ENCODE assay signal across 29 mouse cellular contexts in the genomic region with DNA sequence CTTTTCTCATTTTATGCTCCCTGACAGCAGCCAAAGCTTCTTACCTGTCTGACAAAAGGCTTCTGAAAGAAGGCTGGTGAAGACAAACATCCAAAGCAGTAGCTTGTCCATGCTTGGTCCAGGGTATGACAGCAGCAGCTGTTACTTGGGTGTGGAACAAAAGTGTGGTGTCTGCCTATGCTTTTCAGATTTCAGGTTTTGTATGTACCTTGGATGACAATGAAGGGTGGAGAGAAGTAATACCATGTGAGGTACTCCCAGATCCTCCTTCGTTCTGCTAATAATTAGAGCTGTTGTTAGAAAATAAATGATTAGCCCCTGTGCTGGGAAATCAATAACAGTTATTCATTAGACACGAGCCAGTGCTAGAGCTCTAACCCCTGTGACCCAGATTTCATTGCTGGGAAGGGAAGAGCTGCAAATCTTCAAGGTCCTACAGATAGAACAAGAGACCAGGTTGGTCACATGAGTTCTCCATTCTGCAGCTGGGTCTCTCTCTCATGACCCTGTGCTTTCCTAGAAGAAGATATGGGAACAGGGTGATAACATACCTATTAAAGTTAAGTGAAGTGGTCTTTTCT. TPM values are rescaled to one million over a fixed set of nuclear protein-coding genes. Genes with fewer than 3 reads are reported as not detected.
DNase-seq lines count a peak whose midpoint lies in the region; ATAC-seq and TF ChIP-seq lines count a peak whose summit lies in the region.
"Had no signal": no experiment of that assay in that cellular context is flagged by ENCODE, and none has a peak within 500 bp of the region (broad histone marks: within the 10 kb centered on the region; RNA-seq: fewer than 3 reads in every experiment).

TSS of gene Apcs (minus strand) at position 265 of the 581 bp plus-strand sequence.

- no peaks in the 10 kb centered on the region for H3K9me3 ChIP-seq in kidney, postnatal 0 days (replicated peaks; ENCODE audit: low read length)
- H3K9me3 ChIP-seq in liver, embryonic 15.5 days (replicated peaks) = no peaks in the 10 kb centered on the region
- H3K9me3 ChIP-seq: embryonic facial prominence, embryonic 15.5 days; limb, embryonic 15.5 days; midbrain, embryonic 13.5 days; neural tube, embryonic 13.5 days had no signal

- no peaks in the 10 kb centered on the region for H3K4me1 ChIP-seq in kidney, postnatal 0 days (replicated peaks; ENCODE audit: insufficient read depth, low read length)
- no peaks in the 10 kb centered on the region for H3K4me1 ChIP-seq in liver, embryonic 15.5 days (replicated peaks)
- H3K4me1 ChIP-seq: embryonic facial prominence, embryonic 15.5 days; limb, embryonic 15.5 days; midbrain, embryonic 13.5 days; neural tube, embryonic 13.5 days had no signal

- no peak within 1 kb of the TSS for H3K4me2 ChIP-seq in kidney, postnatal 0 days (ENCODE audit: low read length)
- H3K4me2 ChIP-seq in liver, embryonic 15.5 days = peak within 1 kb of the TSS; percentile 27
- H3K4me2 ChIP-seq: embryonic facial prominence, embryonic 15.5 days; heart, embryonic 11.5 days; hindbrain, embryonic 14.5 days; limb, embryonic 15.5 days; midbrain, embryonic 13.5 days; neural tube, embryonic 13.5 days had no signal

- no peak for DNase-seq in adrenal gland, postnatal 10 days
- DNase-seq in adrenal gland, adult (ENCODE audit: inconsistent age in 2 of 2, low spot score in 1 of 2) = no peak
- DNase-seq in kidney, postnatal 0 days (ENCODE audit: low spot score) = no peak
- DNase-seq in kidney, adult 18-20 months = no peak
- DNase-seq in kidney, postnatal 14 days = peak; percentile 2
- no peak for DNase-seq in cerebellum, adult 11-12 months
- DNase-seq: cerebellum, adult 2 months; cerebellum, postnatal 36 days; forebrain, postnatal 0 days; heart, postnatal 10 days; layer of hippocampus, postnatal 36 days; lung, postnatal 10 days; right cerebral cortex, adult 18-20 months had no signal

- H3K4me3 ChIP-seq in kidney, postnatal 0 days (replicated peaks; ENCODE audit: low read depth, low read length) = no peak within 1 kb of the TSS
- no peak within 1 kb of the TSS for H3K4me3 ChIP-seq in liver, embryonic 15.5 days (replicated peaks)
- H3K4me3 ChIP-seq: embryonic facial prominence, embryonic 15.5 days; layer of hippocampus, adult 2 months; limb, embryonic 15.5 days; midbrain, embryonic 13.5 days; neural tube, embryonic 13.5 days had no signal

- WGBS in kidney, postnatal 0 days = 43% methylated on average over 2 of the region's 2 CpGs
- 28% methylated on average over 2 of the region's 2 CpGs for WGBS in liver, embryonic 15.5 days (ENCODE audit: insufficient replicate concordance)

- H3K27me3 ChIP-seq in kidney, postnatal 0 days (ENCODE audit: insufficient read depth, low read length) = no peaks in the 10 kb centered on the region
- no peaks in the 10 kb centered on the region for H3K27me3 ChIP-seq in liver, embryonic 15.5 days
- H3K27me3 ChIP-seq: embryonic facial prominence, embryonic 15.5 days; limb, embryonic 15.5 days; midbrain, embryonic 13.5 days; neural tube, embryonic 13.5 days; Patski had no signal

- TF ChIP-seq CTCF in kidney, postnatal 0 days (IDR thresholded peaks at IDR 0.05; ENCODE audit: low read depth) = no peak

- no peak within 1 kb of the TSS for H3K9ac ChIP-seq in kidney, postnatal 0 days (ENCODE audit: low read depth, low read length)
- no peak within 1 kb of the TSS for H3K9ac ChIP-seq in liver, embryonic 15.5 days
- H3K9ac ChIP-seq: embryonic facial prominence, embryonic 15.5 days; forebrain, postnatal 0 days; hindbrain, embryonic 14.5 days; limb, embryonic 15.5 days; midbrain, embryonic 13.5 days; neural tube, embryonic 13.5 days had no signal

- no peaks in the 10 kb centered on the region for H3K36me3 ChIP-seq in kidney, postnatal 0 days (ENCODE audit: insufficient read depth, low read length)
- no peaks in the 10 kb centered on the region for H3K36me3 ChIP-seq in liver, embryonic 15.5 days (replicated peaks)
- H3K36me3 ChIP-seq: embryonic facial prominence, embryonic 15.5 days; limb, embryonic 15.5 days; midbrain, embryonic 13.5 days; neural tube, embryonic 13.5 days had no signal

- ATAC-seq in kidney, postnatal 0 days (replicated peaks; ENCODE audit: low FRiP score, low read depth) = peak; percentile 65; the same call in 1 of the 2 replicates
- peak; percentile 73 for ATAC-seq in liver, embryonic 15.5 days (ENCODE audit: insufficient read depth)
- no peak for ATAC-seq in inflammation-experienced regulatory T-cells, adult 6 months
- ATAC-seq: forebrain, postnatal 0 days; midbrain, embryonic 13.5 days; Patski had no signal

- no peak within 1 kb of the TSS for H3K27ac ChIP-seq in kidney, postnatal 0 days
- H3K27ac ChIP-seq in liver, embryonic 15.5 days (replicated peaks) = no peak within 1 kb of the TSS
- H3K27ac ChIP-seq: embryonic facial prominence, embryonic 15.5 days; hindbrain, embryonic 14.5 days; layer of hippocampus, adult 2 months; limb, embryonic 15.5 days; midbrain, embryonic 13.5 days; neural tube, embryonic 13.5 days had no signal

RNA-seq across cellular contexts. Expression of gene Apcs, which starts in this region (rescaled TPM):
- 10 to 100 TPM; 15.5 to 46.5 TPM for total RNA-seq in adrenal gland, postnatal 10 days (2021)
- polyA plus RNA-seq in kidney, postnatal 0 days (2015; fragmentation: Nextera tagmentation; extraction: Ambion mirVana) = 7.4 and 9.5 TPM in 2 replicates
- 103 and 120 TPM in 2 replicates for polyA plus RNA-seq in liver, embryonic 15.5 days (2015; fragmentation: Nextera tagmentation; extraction: Ambion mirVana)
- not detected for polyA plus RNA-seq in inflammation-experienced regulatory T-cells, adult 6 months (2017; shearing (Covaris generic))
- total RNA-seq: ES-E14; forebrain, postnatal 0 days; gastrocnemius, adult 18-20 months; heart, postnatal 10 days; layer of hippocampus, adult 2 months; layer of hippocampus, postnatal 36 days; left cerebral cortex, postnatal 36 days; megakaryocyte progenitor cell, adult 5-6 weeks had no signal
- polyA plus RNA-seq: cerebellum, adult 2 months; embryonic facial prominence, embryonic 15.5 days; forebrain, postnatal 0 days; gonadal fat pad, adult 2 months; hindbrain, embryonic 14.5 days; limb, embryonic 15.5 days; midbrain, embryonic 13.5 days; neural tube, embryonic 13.5 days; Patski; small intestine, adult 2 months had no signal
